Mouse (Mus musculus) left cerebral cortex, adult 18-20 months (tissue): ENCODE results near the gene Jup. TPM values are rescaled to one million over a fixed set of nuclear protein-coding genes. Genes with fewer than 3 reads are reported as not detected.

Source experiments
- DNase-seq, 2 experiments: peaks; one replicate each; pipeline ENCODE4 v3.0.0; 2021 to 2022; ENCODE audit warnings: low spot score in 2 of 2, mixed read lengths in 1 of 2
- total RNA-seq, 2 experiments: library from RNA; stranded (reverse); gene quantifications; 2 replicates each; pipeline ENCODE4 v1.2.3; 2021

The Jup gene
- total RNA-seq, 2 experiments from 2014 or later, result 47.2 to 49.3 TPM

- no peak for DNase-seq
These were observed 11.4 kb upstream of the Jup start for GRCm38 (mm10) chr11:100408835-100409462.

DNA sequence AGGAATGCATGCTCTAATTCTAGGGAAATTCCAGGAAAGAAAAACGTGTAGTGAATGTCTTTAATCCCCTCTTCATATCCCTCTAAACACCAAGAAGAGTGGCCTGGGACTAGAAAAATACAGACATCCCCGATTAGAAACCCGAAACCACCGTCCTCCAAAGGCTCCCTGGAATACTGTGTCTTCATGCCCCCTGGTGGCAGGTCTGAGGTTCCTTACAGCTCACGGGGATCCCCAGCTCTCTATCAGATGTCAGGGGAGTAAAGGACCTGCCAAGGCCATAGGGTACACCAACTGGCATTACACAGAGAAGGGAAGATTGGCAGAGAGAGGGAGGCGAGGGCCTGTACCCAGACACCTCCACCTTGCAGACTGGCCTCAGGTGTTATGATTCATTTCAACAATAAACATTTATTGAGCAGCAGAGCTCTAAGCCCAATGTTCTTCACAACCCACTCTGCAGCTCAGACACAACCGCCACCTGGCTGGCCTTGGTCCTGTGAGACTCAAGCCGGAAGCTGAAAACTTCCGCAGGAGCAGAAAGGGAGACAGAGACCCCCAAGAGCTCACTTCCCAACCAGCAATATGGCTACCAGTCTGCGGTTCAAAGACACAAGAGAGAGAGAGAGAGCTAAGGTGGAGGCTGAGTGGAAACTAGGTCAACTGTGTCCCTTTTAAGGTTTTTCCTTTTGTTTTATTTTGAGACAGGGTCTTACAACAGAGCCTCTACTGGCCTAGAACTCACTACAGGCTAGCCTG lies 10.7 kb upstream of the Jup start:
- peak; percentile 55 to 75 for DNase-seq

- DNase-seq, result no peak
These were observed 9.6 kb upstream of the Jup start for GRCm38 (mm10) chr11:100406995-100407705.

DNA sequence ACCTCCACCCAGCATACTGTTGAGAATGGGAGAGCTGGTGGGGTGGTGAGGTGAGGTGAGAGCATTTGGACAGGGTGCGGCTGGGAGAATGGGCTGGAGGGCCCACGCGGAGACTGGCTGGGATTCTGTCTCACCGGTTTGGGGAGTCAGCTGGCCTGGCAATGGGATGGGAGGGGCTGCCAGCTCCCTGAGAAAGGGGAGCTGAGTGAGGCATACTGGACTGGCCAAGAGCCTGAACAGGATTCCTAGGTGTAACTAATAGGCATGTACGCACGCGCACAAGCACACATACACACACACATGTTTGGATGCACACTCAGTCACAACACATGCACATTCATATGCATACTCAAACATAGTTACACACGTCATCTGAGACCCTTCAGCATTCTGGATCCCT lies 8.7 kb upstream of the Jup start:
- DNase-seq, result no peak

GRCm38 (mm10) chr11:100404456-100405074 lies 7.0 kb upstream of the Jup start:
- DNase-seq, result no peak

GRCm38 (mm10) chr11:100403445-100404134 lies 6.0 kb upstream of the Jup start:
- no peak for DNase-seq

- DNase-seq, result no peak
These were observed 5.1 kb upstream of the Jup start for GRCm38 (mm10) chr11:100402682-100403081.

DNA sequence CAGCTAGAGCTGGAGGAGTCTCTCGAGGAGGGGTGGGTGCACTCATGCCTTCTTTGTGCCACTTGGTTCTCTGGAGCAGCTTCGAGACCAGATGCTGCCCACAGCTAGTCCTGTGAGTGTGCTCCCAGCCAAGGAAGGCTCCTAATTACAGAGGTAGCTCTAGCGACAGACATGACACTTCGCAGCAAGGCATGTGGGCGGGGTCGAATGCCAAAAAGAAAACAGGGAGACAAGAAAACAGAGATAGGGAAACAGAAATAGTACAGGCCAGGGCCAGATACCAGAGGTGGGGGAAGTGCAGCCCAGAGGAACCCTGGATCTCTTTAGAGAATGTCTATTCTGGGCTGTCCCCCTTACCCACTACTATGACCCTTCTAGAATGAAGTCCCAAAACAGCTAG lies 4.7 kb upstream of the Jup start:
- no peak for DNase-seq

- DNase-seq, result no peak
These were observed 3.3 kb upstream of the Jup start for GRCm38 (mm10) chr11:100400842-100401241.

DNA sequence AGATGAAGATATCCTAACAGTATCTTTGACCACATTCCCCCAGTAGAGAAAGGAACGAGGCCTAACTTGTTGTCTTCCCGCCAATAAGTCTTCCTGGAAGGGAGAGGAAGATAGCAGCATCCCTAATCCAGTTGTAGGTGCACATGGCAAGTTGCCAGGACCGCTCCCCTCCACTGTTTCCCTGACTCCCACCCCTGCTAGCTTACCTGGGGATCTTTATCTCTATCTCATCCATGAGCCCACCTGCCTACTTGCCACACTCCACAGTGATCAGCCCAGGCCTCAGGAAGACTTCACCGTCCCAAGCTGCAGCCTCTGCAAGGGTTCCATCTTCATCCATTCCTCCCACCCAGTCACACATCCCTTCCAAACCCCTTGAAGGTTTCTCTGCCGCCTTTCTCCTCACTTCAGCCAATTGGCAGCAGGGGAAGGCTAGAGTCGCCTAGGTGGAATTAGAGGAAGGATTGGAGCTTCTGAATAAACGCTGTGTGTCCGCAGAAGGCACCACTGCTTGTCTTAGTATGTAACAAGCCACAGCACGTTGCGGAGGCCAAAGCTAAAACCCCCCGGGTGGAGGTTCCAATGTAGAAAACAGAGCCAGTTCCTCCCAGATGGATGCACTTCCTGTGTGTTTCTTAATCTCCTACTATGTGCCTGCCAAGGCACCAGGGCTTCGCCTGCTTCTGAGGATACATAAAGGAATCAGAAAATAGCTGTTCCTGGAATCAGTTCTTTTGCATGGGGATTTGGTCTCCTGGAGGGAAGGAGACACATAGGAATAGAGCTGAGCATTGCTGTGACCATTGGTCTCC lies 2.4 kb upstream of the Jup start:
- no peak for DNase-seq

GRCm38 (mm10) chr11:100399320-100399719 lies 1.8 kb upstream of the Jup start:
- DNase-seq, result no peak

DNA sequence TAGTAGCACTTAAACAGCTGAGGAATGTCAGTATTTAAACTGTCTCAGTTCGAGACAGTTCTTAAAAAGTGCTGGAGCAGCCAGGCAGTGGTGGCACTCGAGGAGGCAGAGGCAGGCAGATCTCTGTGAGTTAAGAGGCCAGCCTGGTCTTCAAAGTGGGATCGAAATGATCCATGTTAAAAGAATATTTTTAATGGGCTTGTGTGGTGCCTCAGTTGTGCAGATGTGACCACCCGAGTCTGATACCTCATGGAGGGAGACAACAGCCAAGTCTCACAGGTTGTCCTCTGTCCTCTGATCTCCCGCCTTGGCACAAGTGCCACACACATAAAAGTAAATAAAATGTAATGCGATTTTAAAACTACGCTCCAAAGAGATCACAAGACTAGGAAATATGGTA lies 954 bp upstream of the Jup start:
- DNase-seq, result no peak

DNA sequence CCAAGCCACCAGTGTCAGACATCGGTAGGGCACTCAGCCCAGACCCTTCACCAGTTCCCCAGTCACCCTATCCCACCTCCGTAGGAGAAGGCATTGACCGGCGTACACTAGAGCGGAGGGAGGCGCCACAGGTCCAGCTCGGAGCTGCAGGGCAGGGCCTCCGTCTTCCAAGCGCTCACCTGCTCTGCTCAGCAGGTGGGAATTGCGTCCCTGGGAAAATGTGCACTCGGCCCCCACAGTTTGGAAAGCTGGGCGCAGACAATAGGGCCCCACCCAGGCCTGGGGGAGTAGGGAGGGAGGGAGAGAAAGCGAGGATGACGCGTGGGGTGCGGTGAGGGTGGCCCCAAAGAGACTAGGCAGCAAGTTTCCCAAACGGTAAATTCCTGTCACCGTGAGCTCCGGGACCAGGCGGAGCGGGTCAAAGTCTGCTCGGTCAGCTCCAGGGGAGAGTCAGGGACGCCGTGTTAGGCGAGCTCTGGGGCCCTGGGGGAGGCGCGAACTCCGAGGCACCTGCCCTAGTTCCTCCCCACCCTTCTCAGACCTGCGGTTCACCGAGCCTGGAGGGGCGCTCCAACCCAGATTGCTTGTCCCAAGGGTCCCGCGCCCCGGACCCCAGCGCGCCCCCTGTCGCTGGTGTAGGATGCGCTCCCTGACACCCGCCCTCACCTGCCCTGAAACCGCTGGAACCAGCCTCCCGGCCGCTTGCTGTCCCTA lies 520 bp downstream of the Jup start:
- DNase-seq, result no peak

GRCm38 (mm10) chr11:100395861-100396631 lies 1.5 kb downstream of the Jup start:
- DNase-seq, result peak in 1 of 2 experiments; percentile 47

DNA sequence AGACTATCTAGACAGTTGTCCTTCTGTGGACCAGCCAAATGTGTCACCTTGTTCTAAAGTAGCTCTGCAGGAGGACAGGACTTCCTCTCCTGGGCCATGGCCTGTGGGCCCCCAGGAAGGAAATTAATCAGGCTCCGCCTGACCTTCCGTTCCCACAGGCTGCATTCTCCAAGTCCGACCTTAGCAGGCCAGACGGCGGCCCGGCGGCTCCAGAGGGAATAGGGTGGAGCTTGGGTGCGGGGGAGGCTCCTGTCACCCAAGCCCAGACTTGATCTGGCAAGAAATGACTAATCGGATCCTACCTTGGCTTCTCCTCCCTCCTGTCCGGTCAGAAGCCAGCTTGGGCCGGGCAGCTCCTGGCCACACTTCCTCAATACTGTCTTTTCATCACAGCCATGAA lies 2.4 kb downstream of the Jup start:
- DNase-seq, result no peak

- DNase-seq, result no peak
These were observed 3.0 kb downstream of the Jup start for GRCm38 (mm10) chr11:100394353-100395074.

- peak in 1 of 2 experiments; percentile 31 for DNase-seq
These were observed 3.8 kb downstream of the Jup start for GRCm38 (mm10) chr11:100393733-100394132.

DNA sequence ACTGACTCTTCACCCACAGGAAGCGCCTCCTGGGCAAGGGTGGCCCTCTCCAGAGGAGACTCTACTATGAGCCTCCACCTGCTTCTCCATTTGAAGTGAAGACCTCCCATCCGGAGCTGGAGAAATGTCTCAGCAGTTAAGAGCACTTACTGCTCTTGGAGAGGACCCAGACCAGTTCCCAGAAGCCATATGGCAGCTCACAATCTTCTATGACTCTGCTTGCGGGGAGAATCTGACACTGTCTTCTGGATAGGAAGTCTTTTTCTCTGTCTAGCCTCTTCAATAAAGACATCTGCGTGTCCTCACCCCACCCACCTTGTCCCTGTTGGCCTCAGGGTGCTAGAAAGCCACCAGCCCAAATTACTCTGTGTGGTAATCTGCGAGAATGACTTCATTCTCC lies 4.6 kb downstream of the Jup start:
- DNase-seq, result no peak
